In the genomic region with DNA sequence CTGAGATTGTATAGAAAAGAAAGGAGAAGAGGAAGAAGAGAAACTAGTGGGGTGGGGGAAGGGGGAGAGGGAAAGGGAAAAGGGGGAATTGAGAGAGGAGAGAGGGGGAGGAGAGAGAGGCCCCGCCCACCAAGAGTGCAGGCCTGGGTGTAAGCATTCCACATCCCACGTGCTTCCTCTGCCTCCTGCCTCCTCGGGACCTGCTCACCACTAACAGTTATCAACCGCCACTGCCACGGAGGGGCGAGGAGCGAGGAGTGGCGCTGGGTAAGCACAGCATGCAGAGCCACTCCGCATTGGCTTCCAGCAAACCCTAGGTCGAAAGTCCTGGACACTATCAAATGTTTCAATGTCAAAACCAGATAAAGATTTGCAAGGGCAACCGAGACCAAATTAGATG, we compare ENCODE assay signal across 15 mouse cellular contexts. TPM values are rescaled to one million over a fixed set of nuclear protein-coding genes. Genes with fewer than 3 reads are reported as not detected.
DNase-seq lines count a peak whose midpoint lies in the region; ATAC-seq and TF ChIP-seq lines count a peak whose summit lies in the region.
"Had no signal": no experiment of that assay in that cellular context is flagged by ENCODE, and none has a peak within 500 bp of the region (broad histone marks: within the 10 kb centered on the region; RNA-seq: fewer than 3 reads in every experiment).

No protein-coding gene starts in this region.

- peak; percentile 95 for TF ChIP-seq POLR2A in testis, adult 2 months (IDR thresholded peaks at IDR 0.05; ENCODE audit: control insufficient read depth, low read depth, low read length)

- H3K9me3 ChIP-seq in heart, embryonic 12.5 days (replicated peaks), result no peaks in the 10 kb centered on the region
- no peaks in the 10 kb centered on the region for H3K9me3 ChIP-seq in liver, embryonic 12.5 days (replicated peaks)
- no peaks in the 10 kb centered on the region for H3K9me3 ChIP-seq in midbrain, embryonic 10.5 days (replicated peaks)
- H3K9me3 ChIP-seq: midbrain, embryonic 15.5 days; neural tube, embryonic 13.5 days had no signal

- no peak overlapping the region for H3K27ac ChIP-seq in heart, embryonic 12.5 days (ENCODE audit: poor library complexity, severe bottlenecking)
- H3K27ac ChIP-seq in testis, adult 2 months (ENCODE audit: control insufficient read depth, insufficient read depth, low read depth, low read length), result peak overlapping the region; percentile 98
- no peak overlapping the region for H3K27ac ChIP-seq in liver, embryonic 12.5 days
- no peak overlapping the region for H3K27ac ChIP-seq in midbrain, embryonic 10.5 days (replicated peaks)
- H3K27ac ChIP-seq: midbrain, embryonic 15.5 days; neural tube, embryonic 13.5 days had no signal

- H3K4me3 ChIP-seq in heart, embryonic 12.5 days, result 0 out of 2 replicates have a peak overlapping the region, but pooled peaks have one; percentile 14
- H3K4me3 ChIP-seq in testis, adult 2 months (ENCODE audit: control insufficient read depth, low read depth, low read length), result peak overlapping the region; percentile 96
- no peak overlapping the region for H3K4me3 ChIP-seq in liver, embryonic 12.5 days
- no peak overlapping the region for H3K4me3 ChIP-seq in midbrain, embryonic 10.5 days
- H3K4me3 ChIP-seq: midbrain, embryonic 15.5 days; neural tube, embryonic 13.5 days had no signal

- 11% methylated on average over 11 of the region's 11 CpGs for WGBS in heart, embryonic 12.5 days
- 10% methylated on average over 11 of the region's 11 CpGs for WGBS in liver, embryonic 12.5 days (ENCODE audit: insufficient replicate concordance)
- 44% methylated on average over 11 of the region's 11 CpGs for WGBS in midbrain, embryonic 10.5 days

- TF ChIP-seq CTCF in testis, adult 2 months (IDR thresholded peaks at IDR 0.05; ENCODE audit: control insufficient read depth, insufficient read depth, insufficient replicate concordance, low read depth, low read length), result no peak

- peak overlapping the region; percentile 50 for H3K4me2 ChIP-seq in heart, embryonic 12.5 days
- H3K4me2 ChIP-seq in liver, embryonic 12.5 days, result peak overlapping the region; percentile 29; the same call in 1 of the 2 replicates
- H3K4me2 ChIP-seq: midbrain, embryonic 15.5 days; neural tube, embryonic 13.5 days had no signal

- no peaks in the 10 kb centered on the region for H3K36me3 ChIP-seq in heart, embryonic 12.5 days
- no peaks in the 10 kb centered on the region; the same call in 1 of the 2 replicates for H3K36me3 ChIP-seq in testis, adult 2 months (ENCODE audit: control insufficient read depth, insufficient read depth, low read length)
- H3K36me3 ChIP-seq in liver, embryonic 12.5 days, result no peaks in the 10 kb centered on the region
- H3K36me3 ChIP-seq in midbrain, embryonic 10.5 days, result no peaks in the 10 kb centered on the region
- H3K36me3 ChIP-seq: midbrain, embryonic 15.5 days; neural tube, embryonic 13.5 days had no signal

- no peak overlapping the region for H3K9ac ChIP-seq in heart, embryonic 12.5 days
- H3K9ac ChIP-seq in liver, embryonic 12.5 days, result no peak overlapping the region
- H3K9ac ChIP-seq: midbrain, embryonic 15.5 days; neural tube, embryonic 13.5 days had no signal

- no peak for DNase-seq in heart, adult 11 months
- no peak for DNase-seq in testis, postnatal 10 days (ENCODE audit: low spot score)
- peak; percentile 41 for DNase-seq in testis, postnatal 14 days (ENCODE audit: low spot score)
- no peak for DNase-seq in spleen, postnatal 4 days (ENCODE audit: low spot score in 2 of 2)
- no peak for DNase-seq in midbrain, embryonic 10.5 days (ENCODE audit: low spot score)
- DNase-seq: cerebellum, adult 9-10 months; heart, adult 18-20 months; kidney, adult 11 months; lung, adult 2 months had no signal

- H3K4me1 ChIP-seq in heart, embryonic 12.5 days (replicated peaks), result peaks cover 15% of the 10 kb centered on the region
- peaks cover 6% of the 10 kb centered on the region for H3K4me1 ChIP-seq in testis, adult 2 months (ENCODE audit: control insufficient read depth, insufficient read depth, low read length)
- peaks cover 26% of the 10 kb centered on the region for H3K4me1 ChIP-seq in liver, embryonic 12.5 days
- H3K4me1 ChIP-seq in midbrain, embryonic 10.5 days, result peaks cover 25% of the 10 kb centered on the region
- H3K4me1 ChIP-seq: neural tube, embryonic 13.5 days had no signal

- ATAC-seq in heart, embryonic 12.5 days (ENCODE audit: insufficient number of reproducible peaks, low FRiP score), result peak; percentile 61; the same call in 1 of the 2 replicates
- ATAC-seq in liver, embryonic 12.5 days, result no peak
- ATAC-seq: midbrain, embryonic 15.5 days had no signal

- H3K27me3 ChIP-seq in heart, embryonic 12.5 days (replicated peaks), result no peaks in the 10 kb centered on the region
- H3K27me3 ChIP-seq in testis, adult 2 months (ENCODE audit: control insufficient read depth, insufficient read depth, low read length), result no peaks in the 10 kb centered on the region
- peaks cover 3% of the 10 kb centered on the region; the same call in 1 of the 2 replicates for H3K27me3 ChIP-seq in liver, embryonic 12.5 days (replicated peaks)
- H3K27me3 ChIP-seq in midbrain, embryonic 10.5 days (ENCODE audit: low read depth, poor library complexity, severe bottlenecking), result no peaks in the 10 kb centered on the region
- H3K27me3 ChIP-seq: midbrain, embryonic 15.5 days; neural tube, embryonic 13.5 days had no signal

RNA-seq across cellular contexts. Expression of a gene that starts 11.4 kb away (rescaled TPM):
- not detected in 2 replicates for polyA plus RNA-seq in heart, embryonic 12.5 days (2016; fragmentation: Nextera tagmentation; extraction: Ambion mirVana)
- polyA plus RNA-seq in testis, adult 2 months (2012; rRNA removed), result 64.9 and 69.4 TPM in 2 replicates
- not detected in 2 replicates for polyA plus RNA-seq in liver, embryonic 12.5 days (2016; fragmentation: Nextera tagmentation; extraction: Ambion mirVana)
- 0.22 TPM in 1 of 2 replicates, not detected in the other for polyA plus RNA-seq in midbrain, embryonic 10.5 days (2016; fragmentation: Nextera tagmentation; extraction: Ambion mirVana)
- polyA plus RNA-seq: C2C12; lung, adult 2 months; midbrain, embryonic 15.5 days; neural tube, embryonic 13.5 days had no signal

RNA-seq across cellular contexts. Expression of a gene that starts 16.6 kb away (rescaled TPM):
- 28.3 and 36.2 TPM in 2 replicates for polyA plus RNA-seq in heart, embryonic 12.5 days (2016; fragmentation: Nextera tagmentation; extraction: Ambion mirVana)
- 7.8 and 13.8 TPM in 2 replicates for polyA plus RNA-seq in testis, adult 2 months (2012; rRNA removed)
- 11.8 and 12.4 TPM in 2 replicates for polyA plus RNA-seq in liver, embryonic 12.5 days (2016; fragmentation: Nextera tagmentation; extraction: Ambion mirVana)
- 35.2 and 39.2 TPM in 2 replicates for polyA plus RNA-seq in midbrain, embryonic 10.5 days (2016; fragmentation: Nextera tagmentation; extraction: Ambion mirVana)

RNA-seq across cellular contexts. Expression of a gene that starts 28.4 kb away (rescaled TPM):
- polyA plus RNA-seq in heart, embryonic 12.5 days (2016; fragmentation: Nextera tagmentation; extraction: Ambion mirVana), result 4.0 and 4.5 TPM in 2 replicates
- 22.8 and 26.7 TPM in 2 replicates for polyA plus RNA-seq in testis, adult 2 months (2012; rRNA removed)
- 5.0 and 5.3 TPM in 2 replicates for polyA plus RNA-seq in liver, embryonic 12.5 days (2016; fragmentation: Nextera tagmentation; extraction: Ambion mirVana)
- 2.0 and 3.9 TPM in 2 replicates for polyA plus RNA-seq in midbrain, embryonic 10.5 days (2016; fragmentation: Nextera tagmentation; extraction: Ambion mirVana)

RNA-seq across cellular contexts. Expression of a gene that starts 54.9 kb away (rescaled TPM):
- 10.0 and 10.3 TPM in 2 replicates for polyA plus RNA-seq in heart, embryonic 12.5 days (2016; fragmentation: Nextera tagmentation; extraction: Ambion mirVana)
- polyA plus RNA-seq in testis, adult 2 months (2012; rRNA removed), result 10.2 and 12.3 TPM in 2 replicates
- 1.0 and 1.3 TPM in 2 replicates for polyA plus RNA-seq in liver, embryonic 12.5 days (2016; fragmentation: Nextera tagmentation; extraction: Ambion mirVana)
- 4.3 and 4.4 TPM in 2 replicates for polyA plus RNA-seq in midbrain, embryonic 10.5 days (2016; fragmentation: Nextera tagmentation; extraction: Ambion mirVana)

RNA-seq across cellular contexts. Expression of a gene that starts 58.5 kb away (rescaled TPM):
- polyA plus RNA-seq in heart, embryonic 12.5 days (2016; fragmentation: Nextera tagmentation; extraction: Ambion mirVana), result 77.7 and 78.7 TPM in 2 replicates
- polyA plus RNA-seq in testis, adult 2 months (2012; rRNA removed), result 323 and 355 TPM in 2 replicates
- 45.1 and 47.9 TPM in 2 replicates for polyA plus RNA-seq in liver, embryonic 12.5 days (2016; fragmentation: Nextera tagmentation; extraction: Ambion mirVana)
- 69.9 and 83.7 TPM in 2 replicates for polyA plus RNA-seq in midbrain, embryonic 10.5 days (2016; fragmentation: Nextera tagmentation; extraction: Ambion mirVana)

Comparison
In these comparisons a context has a peak if more than half of its experiments do, and no peak if none do; other contexts are left out.
1. H3K4me3 ChIP-seq: peak in heart, embryonic 12.5 days (single experiment) and testis, adult 2 months (single experiment); none in liver, embryonic 12.5 days (single experiment) and midbrain, embryonic 10.5 days (single experiment).
2. RNA of a gene that starts 11.4 kb away (polyA plus RNA-seq): 64.9 to 69.4 TPM in testis, adult 2 months; 0.22 TPM in midbrain, embryonic 10.5 days, not detected in heart, embryonic 12.5 days and not detected in liver, embryonic 12.5 days; every median in the first group is over 10 times any median in the second.